Mouse (Mus musculus) liver, embryonic 16.5 days (tissue): ENCODE data around the gene Fbl. TPM values are rescaled to one million over a fixed set of nuclear protein-coding genes. Genes with fewer than 3 reads are reported as not detected.

Experiments used
- polyA plus RNA-seq: library from polyadenylated mRNA; unstranded; fragments of >200 nt; fragmentation: Nextera tagmentation; extraction: Ambion mirVana; gene quantifications from 2 replicates; pipeline ENCODE4 v1.2.1, GENCODE M21; 2015

Fbl gene
- polyA plus RNA-seq, 1 experiment from 2014 or later, result 39.7 TPM

Other genes starting within 250 kb of the Fbl start
- gene Zfp974, start 240.2 kb upstream of the Fbl start, polyA plus RNA-seq, result 1.2 and 1.5 TPM in 2 replicates
- gene Zfp780b, start 190.5 kb upstream of the Fbl start, polyA plus RNA-seq, result 4.6 and 4.7 TPM in 2 replicates
- gene Zfp850, start 155.6 kb upstream of the Fbl start, polyA plus RNA-seq, result 1.1 and 1.2 TPM in 2 replicates
- gene Psmc4, start 119.6 kb upstream of the Fbl start, polyA plus RNA-seq, result 114 and 117 TPM in 2 replicates
- gene Fcgbp, start 98.5 kb upstream of the Fbl start, polyA plus RNA-seq, result 2.5 TPM in 1 of 2 replicates, not detected in the other
- not detected in 2 replicates for gene 9530053A07Rik, start 40.2 kb upstream of the Fbl start, polyA plus RNA-seq
- gene Dyrk1b, start 9.8 kb downstream of the Fbl start, polyA plus RNA-seq, result 2.1 and 2.7 TPM in 2 replicates
- gene Eid2, start 98.2 kb downstream of the Fbl start, polyA plus RNA-seq, result 0.15 and 0.29 TPM in 2 replicates
- 1.3 and 1.6 TPM in 2 replicates for gene Eid2b, start 108.0 kb downstream of the Fbl start, polyA plus RNA-seq
- gene Selenov, start 121.5 kb downstream of the Fbl start, polyA plus RNA-seq, result not detected in 2 replicates
- not detected in 2 replicates for gene Dll3, start 132.5 kb downstream of the Fbl start, polyA plus RNA-seq
- gene Timm50, start 142.4 kb downstream of the Fbl start, polyA plus RNA-seq, result 66.1 and 67.9 TPM in 2 replicates
- 31.3 and 34.0 TPM in 2 replicates for gene Supt5, start 169.0 kb downstream of the Fbl start, polyA plus RNA-seq
- gene Rps16, start 180.9 kb downstream of the Fbl start, polyA plus RNA-seq, result 531 and 598 TPM in 2 replicates
- 4.8 and 6.3 TPM in 2 replicates for gene Plekhg2, start 202.9 kb downstream of the Fbl start, polyA plus RNA-seq
- gene Zfp36, start 210.5 kb downstream of the Fbl start, polyA plus RNA-seq, result 7.9 and 10.8 TPM in 2 replicates
- 20.5 and 21.6 TPM in 2 replicates for gene Med29, start 223.0 kb downstream of the Fbl start, polyA plus RNA-seq
- gene Paf1, start 223.2 kb downstream of the Fbl start, polyA plus RNA-seq, result 24.7 and 25.8 TPM in 2 replicates